Mouse (Mus musculus) embryo, embryonic 10.5 days (tissue): ENCODE measurements around the gene 5430427O19Rik.

ENCODE experiments used
- DNase-seq: peaks from one replicate; pipeline ENCODE4 v3.0.0-alpha.2; 2015; ENCODE audit warnings: low spot score

Gene 5430427O19Rik

DNA sequence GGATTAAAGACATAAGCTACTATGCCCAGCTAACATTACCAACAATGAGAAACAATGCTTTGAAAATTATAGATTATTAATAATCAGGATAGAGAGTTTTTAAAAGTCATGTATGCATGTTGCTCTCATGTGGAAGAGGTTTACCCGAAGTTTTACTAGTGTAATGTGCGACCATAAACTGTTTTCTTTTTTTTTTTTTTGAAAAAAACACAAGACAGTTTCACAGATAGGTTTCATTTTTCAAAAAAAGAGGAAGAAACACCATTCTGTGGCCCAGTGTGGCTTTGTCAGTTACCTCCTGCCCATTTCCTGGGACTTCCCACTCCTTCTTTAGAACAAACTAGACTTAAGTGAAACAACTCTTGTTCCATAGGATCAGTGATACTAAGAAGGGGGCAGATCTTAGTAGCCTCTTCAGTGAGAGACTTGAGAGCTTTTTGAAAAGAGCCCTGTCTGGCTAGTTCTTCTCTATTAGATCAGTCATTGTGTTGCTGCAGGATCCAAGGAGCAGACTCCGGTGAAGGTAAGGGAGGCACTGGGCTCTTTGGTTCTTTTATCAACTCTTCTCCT is at the start of gene 5430427O19Rik:
TSS of gene 5430427O19Rik (plus strand) at position 441 of the 570 bp plus-strand sequence.
- DNase-seq = no peak

GRCm38 (mm10) chrX:85827719-85828453 is 42.3 kb upstream of the 5430427O19Rik start:
- DNase-seq = no peak

- DNase-seq = peak; percentile 13
These were observed 41.2 kb upstream of the 5430427O19Rik start for GRCm38 (mm10) chrX:85829000-85829399.

DNA sequence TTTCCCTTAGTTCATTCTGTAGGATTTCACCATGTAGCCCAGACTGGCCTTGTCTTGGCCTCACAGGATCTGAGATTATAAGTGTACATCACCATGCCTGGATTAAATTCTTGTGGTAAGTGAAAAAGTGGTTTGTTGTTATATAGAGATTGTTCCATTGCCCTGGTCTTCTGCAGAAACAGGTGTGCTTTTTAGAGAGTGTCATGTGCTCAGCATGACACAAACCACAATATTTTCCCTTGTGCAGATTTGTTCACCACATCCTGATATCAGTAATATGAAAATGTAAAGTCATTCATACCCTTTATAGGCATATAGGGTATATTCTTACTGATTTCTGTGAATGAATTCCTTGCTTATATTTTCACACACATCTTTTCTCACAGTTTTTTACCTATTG is 31.0 kb upstream of the 5430427O19Rik start:
- DNase-seq = no peak

- no peak for DNase-seq
These were observed 14.2 kb upstream of the 5430427O19Rik start for GRCm38 (mm10) chrX:85855938-85856337.

GRCm38 (mm10) chrX:85857169-85857568 is 13.0 kb upstream of the 5430427O19Rik start:
- no peak for DNase-seq

DNA sequence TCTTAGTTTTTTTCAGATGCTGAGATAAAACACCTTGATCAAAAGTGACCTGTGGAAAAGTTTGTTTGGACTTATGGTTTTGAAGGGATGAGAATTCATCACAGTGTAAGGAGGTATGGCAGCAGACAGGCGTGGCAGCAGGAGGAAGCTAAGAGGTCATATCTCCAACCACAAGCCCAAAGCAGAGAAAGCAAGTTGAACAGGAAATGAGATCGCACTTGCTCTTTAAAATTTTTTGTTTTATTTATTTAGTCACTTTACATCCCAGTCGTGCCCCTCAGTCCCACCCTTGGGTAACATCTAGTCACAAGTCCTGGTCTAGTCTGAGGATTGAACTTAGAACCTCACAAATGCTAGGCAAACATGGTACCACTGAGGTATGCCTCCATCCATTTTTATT is 2.1 kb upstream of the 5430427O19Rik start:
- DNase-seq = no peak

GRCm38 (mm10) chrX:85871371-85872056 is 1.4 kb downstream of the 5430427O19Rik start:
- no peak for DNase-seq

- no peak for DNase-seq
These were observed 4.2 kb downstream of the 5430427O19Rik start for GRCm38 (mm10) chrX:85874367-85874766.

GRCm38 (mm10) chrX:85875951-85876350 is 5.8 kb downstream of the 5430427O19Rik start:
- no peak for DNase-seq

DNA sequence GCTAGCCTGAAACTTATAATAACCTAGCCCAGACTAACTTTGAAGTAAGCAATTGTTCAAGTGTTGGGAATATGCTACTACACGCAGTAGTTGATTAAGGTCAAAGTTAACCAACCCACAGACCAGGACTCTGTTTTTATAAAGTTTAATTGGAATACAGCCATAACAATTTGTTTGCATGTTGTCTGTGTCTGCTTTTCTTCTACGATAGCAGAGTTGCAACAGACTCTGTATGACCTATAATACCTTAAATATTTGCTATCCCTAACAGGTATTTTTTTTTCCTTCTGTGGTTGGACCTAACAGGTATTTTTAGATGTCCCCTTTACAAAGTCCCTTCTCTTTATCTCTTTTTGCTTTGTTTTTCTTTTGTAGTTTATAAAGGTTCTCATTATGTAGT is 7.6 kb downstream of the 5430427O19Rik start:
- DNase-seq = no peak

GRCm38 (mm10) chrX:85878293-85878692 is 8.1 kb downstream of the 5430427O19Rik start:
- DNase-seq = no peak

GRCm38 (mm10) chrX:85879198-85879977 is 9.2 kb downstream of the 5430427O19Rik start:
- DNase-seq = peak; percentile 50

- peak; percentile 12 for DNase-seq
These were observed 16.5 kb downstream of the 5430427O19Rik start for GRCm38 (mm10) chrX:85886651-85887050.

DNA sequence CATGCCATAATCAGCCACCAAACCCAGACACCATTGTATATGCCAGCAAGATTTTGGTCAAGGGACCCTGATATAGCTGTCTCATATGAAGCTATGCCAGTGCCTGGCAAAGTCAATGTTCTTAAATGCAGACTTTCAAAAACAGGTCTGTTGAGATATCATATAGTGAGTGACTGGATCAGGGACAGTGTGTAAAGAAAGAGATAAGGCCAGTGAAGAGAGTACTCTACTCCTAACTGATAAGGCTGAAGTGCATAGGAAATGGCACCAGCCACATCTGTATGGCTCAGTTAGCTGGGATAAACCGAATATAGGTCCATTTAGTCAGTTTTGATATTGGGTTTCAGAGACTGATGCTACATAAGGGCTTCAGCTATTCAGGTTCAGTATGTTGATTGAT is 31.0 kb downstream of the 5430427O19Rik start:
- DNase-seq = no peak

- peak; percentile 55 for DNase-seq
These were observed 48.9 kb downstream of the 5430427O19Rik start for GRCm38 (mm10) chrX:85919034-85919433.

DNA sequence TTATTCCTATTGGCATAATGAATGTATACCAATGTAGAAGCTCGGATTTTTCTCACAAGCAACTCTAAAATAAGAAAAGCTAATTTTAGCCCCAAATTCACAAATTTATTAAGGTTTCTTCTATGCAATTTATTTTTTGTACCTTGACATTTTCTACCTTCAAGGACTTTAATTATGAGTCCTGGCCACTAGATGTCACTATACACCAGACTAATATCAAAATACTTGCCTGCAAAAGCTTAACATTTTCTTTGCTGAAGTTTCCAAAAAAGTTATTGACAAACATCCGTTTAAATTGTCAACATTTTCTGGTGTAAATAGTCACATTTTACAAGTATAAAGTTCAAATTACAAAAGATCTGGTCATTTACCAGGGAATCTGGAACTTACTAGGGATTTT is 62.8 kb downstream of the 5430427O19Rik start:
- DNase-seq = peak; percentile 63
